Mouse (Mus musculus) hindbrain, embryonic 14.5 days (tissue): ENCODE measurements at regions not wholly inside any gene's neighbourhood (a gene's known extent, or its start where the extent isn't known, plus 50 kb on each side); places are given as distances from the start of the nearest gene placed in this dataset.

Experiments used
- ATAC-seq: fragments of 200-750 bp; cut with Nextera tagmentation; 2 replicates; pipeline ENCODE4 v1.8.0; 2017; ENCODE audit warnings: moderate number of reproducible peaks, mild to moderate bottlenecking, moderate TSS enrichment, moderate library complexity; ENCODE audit not compliant: low FRiP score
- DNase-seq: peaks from one replicate; pipeline ENCODE4 v3.0.0-alpha.2; 2015; ENCODE audit warnings: low spot score
- H3K27ac ChIP-seq: fragments of 300-500 bp; sonication (generic); 2 replicates; pipeline ENCODE4 v1.5.1; 2014; ENCODE audit warnings: mild to moderate bottlenecking, moderate library complexity
- H3K27me3 ChIP-seq: fragments of 300-500 bp; sonication (generic); 2 replicates; pipeline ENCODE4 v1.6.1; 2014; ENCODE audit warnings: mild to moderate bottlenecking, low read length, mixed read lengths; ENCODE audit not compliant: control insufficient read depth, insufficient read depth
- H3K36me3 ChIP-seq: fragments of 300-500 bp; sonication (generic); replicated peaks from 2 replicates; pipeline ENCODE4 v1.6.1; 2014; ENCODE audit not compliant: control insufficient read depth, insufficient read depth
- H3K4me1 ChIP-seq: fragments of 300-500 bp; sonication (generic); replicated peaks from 2 replicates; pipeline ENCODE4 v1.6.1; 2014; ENCODE audit warnings: antibody characterized with exemption, low read length, mixed read lengths; ENCODE audit not compliant: control insufficient read depth, insufficient read depth
- H3K4me2 ChIP-seq: fragments of 300-500 bp; sonication (generic); replicated peaks from 2 replicates; pipeline ENCODE4 v1.6.1; 2014; ENCODE audit warnings: mild to moderate bottlenecking, moderate library complexity
- H3K4me3 ChIP-seq: fragments of 300-500 bp; sonication (generic); replicated peaks from 2 replicates; pipeline ENCODE4 v1.5.1; 2014; ENCODE audit warnings: mild to moderate bottlenecking, low read length
- H3K9ac ChIP-seq: fragments of 300-500 bp; sonication (generic); 2 replicates; pipeline ENCODE4 v1.6.1; 2014
- H3K9me3 ChIP-seq: fragments of 300-500 bp; sonication (generic); 2 replicates; pipeline ENCODE4 v1.6.1; 2016; ENCODE audit warnings: low read length; ENCODE audit not compliant: control insufficient read depth
- WGBS: fragments of 180-500 bp; shearing (Covaris S2); extraction: QIAGEN DNeasy Blood & Tissue Kit; methylation state at CpG from one replicate; pipeline ENCODE4 v1.1.7; 2014; 5-methylcytosine and 5-hydroxymethylcytosine counted together

DNA sequence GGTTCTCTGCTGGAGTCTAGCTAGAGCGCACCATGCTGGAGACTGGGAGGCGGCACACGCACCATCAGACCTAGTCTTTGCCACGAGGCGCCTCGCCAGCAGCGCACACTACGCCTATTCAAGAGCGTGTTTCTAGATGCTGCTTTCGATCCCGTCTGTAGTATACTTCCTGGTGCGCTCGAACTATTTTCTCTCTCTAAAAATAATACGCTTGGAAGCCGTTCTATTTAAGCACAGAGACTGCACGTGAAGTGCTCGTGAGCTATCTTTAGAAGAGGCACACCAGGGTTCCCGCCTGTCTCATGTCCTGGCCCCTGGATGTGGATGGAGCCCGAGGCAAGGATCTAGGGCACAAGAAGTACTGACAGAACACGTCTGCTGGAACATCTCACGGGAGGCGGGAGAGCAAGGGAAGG, 87.4 kb upstream of the Pcbd1 start:
- WGBS: 91% methylated on average over 22 of the region's 22 CpGs
- no peaks in the 10 kb centered on the region for H3K9me3 ChIP-seq
- H3K27ac ChIP-seq: no peak overlapping the region
- H3K9ac ChIP-seq: no peak overlapping the region
- ATAC-seq (no peak), DNase-seq (no peak)
- no peaks in the 10 kb centered on the region for H3K27me3 ChIP-seq
- H3K4me3 ChIP-seq: no peak overlapping the region
- H3K4me1 ChIP-seq: no peaks in the 10 kb centered on the region
- H3K4me2 ChIP-seq: no peak overlapping the region
- H3K36me3 ChIP-seq: no peaks in the 10 kb centered on the region

DNA sequence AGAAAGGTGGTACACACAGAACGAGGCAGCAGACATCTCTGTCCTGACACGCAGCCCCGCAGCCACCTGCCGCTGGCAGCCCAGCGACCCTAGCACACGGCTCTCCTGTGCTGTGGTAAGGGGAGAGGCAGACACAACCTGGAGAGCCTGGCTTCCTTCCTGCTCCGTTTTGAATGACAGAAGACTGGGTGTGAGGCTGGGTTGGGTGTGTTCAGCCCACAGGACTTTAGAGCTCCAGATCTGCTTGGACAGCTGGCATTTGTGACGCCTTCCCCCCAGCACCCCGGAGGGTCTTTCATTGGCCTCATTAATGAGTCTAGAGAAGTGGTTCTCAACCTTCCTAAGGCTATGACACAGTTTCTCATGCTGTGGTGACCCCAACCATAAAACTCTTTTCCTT, 91.7 kb upstream of the Pcbd1 start:
- H3K27ac ChIP-seq: no peak overlapping the region
- ATAC-seq (no peak), DNase-seq (no peak)
- WGBS: 71% methylated on average over 9 of the region's 9 CpGs
- H3K27me3 ChIP-seq: no peaks in the 10 kb centered on the region
- H3K4me2 ChIP-seq: no peak overlapping the region
- no peak overlapping the region for H3K9ac ChIP-seq
- H3K9me3 ChIP-seq: 0 out of 2 replicates have a peak, but pooled peaks cover 6% of the 10 kb centered on the region
- H3K36me3 ChIP-seq: no peaks in the 10 kb centered on the region
- no peaks in the 10 kb centered on the region for H3K4me1 ChIP-seq
- no peak overlapping the region for H3K4me3 ChIP-seq

DNA sequence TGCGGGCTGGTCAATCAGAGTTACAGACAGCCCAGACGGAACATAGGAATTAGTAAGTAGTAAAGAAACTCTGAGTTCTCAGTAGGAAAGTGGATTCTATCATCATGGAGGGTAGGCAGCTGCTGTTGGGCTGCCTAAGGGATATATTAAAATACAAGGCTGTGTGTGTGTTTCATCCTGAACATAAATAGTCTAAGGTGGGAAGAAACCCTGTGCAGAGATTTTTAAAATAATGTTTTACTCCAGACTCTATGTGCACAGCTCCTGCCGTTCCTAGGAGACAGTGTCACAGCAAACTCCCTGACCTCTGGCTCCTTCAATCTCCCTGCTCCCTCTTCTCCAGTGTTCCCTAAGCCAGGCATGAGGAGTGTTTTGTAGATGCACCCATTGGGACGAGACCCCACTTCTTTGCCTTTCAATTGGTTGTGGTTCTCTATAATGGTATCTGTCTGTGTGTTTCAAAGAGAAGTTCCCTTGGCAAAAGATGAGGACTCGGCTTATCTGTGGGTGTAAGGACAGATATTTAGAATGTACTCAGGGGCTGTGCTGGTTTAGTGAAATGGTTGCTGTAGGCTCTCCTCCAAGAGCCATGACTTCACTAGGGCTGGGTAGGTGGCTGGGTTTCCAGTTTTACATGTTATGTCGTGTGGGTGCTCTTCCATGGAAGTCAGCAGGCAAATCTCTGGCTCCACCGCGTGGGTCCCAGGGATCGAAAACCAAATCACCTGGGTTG, 93.1 kb upstream of the Pcbd1 start:
- Histone ChIP-seq H3K36me3 (no peaks in the 10 kb centered on the region), H3K9ac (no peak overlapping the region), H3K27me3 (no peaks in the 10 kb centered on the region), H3K4me1 (no peaks in the 10 kb centered on the region), H3K4me2 (no peak overlapping the region), H3K4me3 (no peak overlapping the region), H3K27ac (no peak overlapping the region), H3K9me3 (0 out of 2 replicates have a peak, but pooled peaks cover 6% of the 10 kb centered on the region)
- ATAC-seq (no peak), DNase-seq (no peak)
- 88% methylated on average over 9 of the region's 9 CpGs for WGBS

DNA sequence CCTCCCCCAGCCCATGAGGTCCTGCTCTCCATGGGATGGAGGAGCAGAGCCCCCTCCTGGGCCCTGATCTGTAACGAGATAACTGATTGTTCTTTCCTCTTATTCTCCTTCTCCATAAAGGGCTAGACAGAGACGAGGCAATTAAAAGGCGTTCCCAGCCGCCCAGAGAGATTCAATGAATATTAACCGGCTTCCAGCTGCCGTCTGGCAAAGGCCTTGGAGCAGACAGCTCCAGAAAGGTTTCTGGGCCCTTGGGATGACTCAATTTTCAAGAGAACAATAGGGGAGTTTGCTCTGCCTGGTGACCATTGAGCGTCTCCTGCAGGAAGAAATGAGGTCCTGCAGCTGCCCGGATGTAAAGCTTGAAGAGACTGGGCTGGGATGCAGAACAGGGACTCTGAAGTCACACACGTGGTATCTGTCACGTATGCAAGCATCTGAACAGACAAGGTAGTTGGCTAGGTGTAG, 104.0 kb upstream of the Pcbd1 start:
- no peak overlapping the region for H3K27ac ChIP-seq
- 5% methylated on average over 10 of the region's 10 CpGs for WGBS
- no peak overlapping the region for H3K4me2 ChIP-seq
- DNase-seq: peak; percentile 53
- H3K4me3 ChIP-seq: no peak overlapping the region
- H3K27me3 ChIP-seq: no peaks in the 10 kb centered on the region; the same call in 1 of the 2 replicates
- H3K4me1 ChIP-seq: peaks cover 4% of the 10 kb centered on the region; the same call in 1 of the 2 replicates
- no peaks in the 10 kb centered on the region for H3K36me3 ChIP-seq
- H3K9me3 ChIP-seq: no peaks in the 10 kb centered on the region
- no peak overlapping the region for H3K9ac ChIP-seq
- peak; percentile 62 for ATAC-seq

DNA sequence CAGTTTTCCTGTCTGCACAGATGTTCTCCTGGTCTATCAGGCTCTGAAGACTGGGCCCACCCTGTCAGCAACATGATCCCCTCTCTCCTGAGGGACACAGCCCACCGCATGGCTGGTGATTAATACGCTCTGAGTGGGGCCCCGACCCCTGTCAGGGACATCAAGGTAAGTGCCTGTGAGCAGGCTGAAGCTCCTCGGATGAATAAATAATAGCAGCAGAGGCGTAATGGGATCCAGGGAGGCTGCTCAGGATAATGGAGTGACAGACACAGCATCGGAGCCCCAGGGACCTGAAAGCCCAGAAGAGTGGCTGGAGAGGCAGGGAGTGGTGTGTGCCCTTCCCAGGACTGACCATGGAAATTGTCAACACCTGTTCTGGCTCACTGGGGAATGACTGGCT, 107.4 kb upstream of the Pcbd1 start:
- Histone ChIP-seq H3K4me1 (peaks cover 4% of the 10 kb centered on the region; the same call in 1 of the 2 replicates), H3K36me3 (no peaks in the 10 kb centered on the region), H3K9me3 (no peaks in the 10 kb centered on the region), H3K4me2 (no peak overlapping the region), H3K27ac (no peak overlapping the region), H3K4me3 (no peak overlapping the region), H3K27me3 (peaks cover 3% of the 10 kb centered on the region; the same call in 1 of the 2 replicates), H3K9ac (no peak overlapping the region)
- ATAC-seq (no peak), DNase-seq (no peak)
- WGBS: 27% methylated on average over 6 of the region's 6 CpGs

DNA sequence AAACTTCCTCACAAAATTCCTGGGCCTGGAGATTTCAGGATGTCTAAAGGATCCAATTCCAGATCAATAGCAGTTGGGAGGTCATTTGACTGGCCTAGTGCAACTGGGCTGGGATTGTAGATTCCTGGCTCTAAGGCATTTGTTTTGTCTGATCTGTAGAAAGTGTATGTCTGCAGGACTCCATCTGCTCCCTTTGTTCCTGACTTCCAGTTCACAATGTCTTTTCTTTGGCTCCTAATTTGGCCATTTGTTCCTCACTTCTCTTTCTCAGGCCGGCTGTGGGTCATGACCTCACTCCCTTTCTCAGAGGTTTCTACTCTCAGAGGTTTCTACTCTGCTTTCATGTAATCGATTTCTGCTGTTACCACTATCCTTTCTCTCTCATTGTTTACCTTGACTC, 115.5 kb upstream of the Pcbd1 start:
- no peak overlapping the region for H3K27ac ChIP-seq
- peaks cover 23% of the 10 kb centered on the region for H3K9me3 ChIP-seq
- no peak overlapping the region for H3K4me3 ChIP-seq
- DNase-seq: no peak
- no peak overlapping the region for H3K4me2 ChIP-seq
- no peaks in the 10 kb centered on the region for H3K36me3 ChIP-seq
- 0 out of 2 replicates have a peak, but pooled peaks cover 3% of the 10 kb centered on the region for H3K27me3 ChIP-seq
- no peak for ATAC-seq
- no peak overlapping the region for H3K9ac ChIP-seq
- WGBS: 8% methylated on average over 2 of the region's 2 CpGs
- no peaks in the 10 kb centered on the region for H3K4me1 ChIP-seq

DNA sequence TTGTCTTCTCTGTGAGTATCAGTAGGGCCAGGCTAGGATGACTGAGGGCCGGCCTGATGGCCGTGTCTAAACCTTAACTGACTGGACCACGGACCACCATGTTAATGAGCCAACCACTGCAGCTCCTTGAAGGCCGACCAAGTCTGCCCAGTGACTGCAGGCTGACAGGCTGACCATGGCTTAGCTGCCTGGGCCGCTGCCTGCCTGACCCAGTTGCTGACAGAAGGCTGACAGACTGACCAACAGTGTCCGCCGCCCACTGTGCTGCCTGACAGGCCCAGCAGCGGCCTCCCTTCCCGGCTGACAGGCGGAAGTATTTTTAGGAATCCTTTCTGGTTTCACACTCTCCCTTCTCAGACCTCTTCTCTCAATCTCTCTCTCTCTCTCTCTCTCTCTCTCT, 124.3 kb upstream of the Pcbd1 start:
- no peaks in the 10 kb centered on the region for H3K9me3 ChIP-seq
- H3K4me1 ChIP-seq: no peaks in the 10 kb centered on the region
- 70% methylated on average over 10 of the region's 10 CpGs for WGBS
- H3K4me3 ChIP-seq: no peak overlapping the region
- no peak overlapping the region for H3K27ac ChIP-seq
- H3K9ac ChIP-seq: no peak overlapping the region
- no peaks in the 10 kb centered on the region for H3K27me3 ChIP-seq
- DNase-seq: no peak
- ATAC-seq: no peak
- no peak overlapping the region for H3K4me2 ChIP-seq
- no peaks in the 10 kb centered on the region for H3K36me3 ChIP-seq

DNA sequence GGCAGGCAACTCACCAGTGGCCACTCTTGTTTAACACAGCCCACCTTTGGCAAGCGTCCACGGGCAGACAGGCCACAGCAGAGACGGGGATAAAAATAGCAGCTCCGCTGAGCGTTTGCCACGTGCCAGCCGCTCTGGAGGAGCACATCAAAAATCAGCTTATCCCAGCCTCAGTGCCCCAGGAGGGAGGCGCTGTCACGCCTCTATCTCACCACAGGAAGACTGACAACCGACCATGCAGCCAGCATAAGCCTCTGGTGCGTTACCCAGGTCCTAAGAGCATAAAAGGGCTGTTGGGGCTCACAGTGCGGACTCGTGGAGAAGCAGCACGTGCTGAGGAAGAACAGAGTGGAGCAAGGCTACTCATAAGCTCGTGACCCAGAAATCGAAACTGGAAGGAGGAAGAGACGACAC, 126.4 kb upstream of the Unc5b start:
- H3K27me3 ChIP-seq: no peaks in the 10 kb centered on the region; the same call in 1 of the 2 replicates
- no peaks in the 10 kb centered on the region for H3K36me3 ChIP-seq
- no peak for DNase-seq
- no peaks in the 10 kb centered on the region for H3K9me3 ChIP-seq
- WGBS: 27% methylated on average over 17 of the region's 17 CpGs
- no peak overlapping the region for H3K27ac ChIP-seq
- no peak overlapping the region for H3K4me3 ChIP-seq
- H3K9ac ChIP-seq: no peak overlapping the region
- 0 out of 2 replicates have a peak, but pooled peaks have one; percentile 25 for ATAC-seq
- 0 out of 2 replicates have a peak, but pooled peaks cover 3% of the 10 kb centered on the region for H3K4me1 ChIP-seq
- H3K4me2 ChIP-seq: no peak overlapping the region

DNA sequence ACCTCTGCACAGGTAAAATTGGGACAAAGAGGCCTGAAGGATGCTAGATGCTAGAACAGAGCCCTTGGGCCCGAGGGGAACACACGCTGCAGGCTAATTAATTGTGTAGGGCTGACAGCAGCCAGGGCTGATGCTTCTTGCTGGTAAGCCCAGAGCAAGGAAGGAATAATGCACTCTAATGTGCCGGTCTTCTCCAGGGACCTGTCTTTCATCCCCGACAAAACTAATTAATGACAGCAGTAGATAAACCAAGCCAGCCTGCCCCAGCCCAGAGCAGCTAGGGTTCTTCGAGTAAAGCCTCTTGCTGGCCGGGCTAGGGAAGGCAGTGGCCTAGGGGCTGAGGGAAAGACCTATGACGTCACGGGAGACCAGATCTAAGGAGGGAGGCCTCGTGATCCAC, 124.1 kb upstream of the Unc5b start:
- Histone ChIP-seq H3K4me1 (0 out of 2 replicates have a peak, but pooled peaks cover 8% of the 10 kb centered on the region), H3K27ac (no peak overlapping the region), H3K4me2 (no peak overlapping the region), H3K9ac (no peak overlapping the region), H3K27me3 (no peaks in the 10 kb centered on the region; the same call in 1 of the 2 replicates), H3K4me3 (no peak overlapping the region), H3K36me3 (no peaks in the 10 kb centered on the region), H3K9me3 (no peaks in the 10 kb centered on the region)
- ATAC-seq (peak; percentile 66), DNase-seq (no peak)
- 37% methylated on average over 9 of the region's 9 CpGs for WGBS
